Mouse (Mus musculus) G1E (cell line): Measurements from ENCODE around the gene Znrf1.

Experiments used
- CTCF ChIP-seq: IDR thresholded peaks from 2 replicates; pipeline ENCODE4 v1.5.1; 2012; ENCODE audit warnings: low read depth, low read length, inconsistent platforms, mixed read lengths
- GATA1 ChIP-seq: IDR thresholded peaks from 2 replicates; pipeline ENCODE4 v1.6.1; 2012; ENCODE audit warnings: borderline replicate concordance, low read length, inconsistent platforms, mixed read lengths
- GATA2 ChIP-seq: IDR thresholded peaks from 2 replicates; pipeline ENCODE4 v1.6.1; 2012; ENCODE audit warnings: low read depth, low read length, inconsistent platforms, borderline replicate concordance
- POLR2AphosphoS5 ChIP-seq: IDR thresholded peaks from 2 replicates; pipeline ENCODE4 v1.6.1; 2012; ENCODE audit warnings: low read depth, low read length, inconsistent platforms; ENCODE audit not compliant: insufficient replicate concordance
- TAL1 ChIP-seq: conservative IDR thresholded peaks from 2 replicates; pipeline ENCODE4 v1.6.1; 2012; ENCODE audit warnings: low read depth, low read length, inconsistent platforms, mixed read lengths

- TF ChIP-seq CTCF (no peak), POLR2AphosphoS5 (no peak), TAL1 (no peak), GATA1 (no peak), GATA2 (no peak)
Observed at GRCm38 (mm10) chr8:111628894-111629501, 93.1 kb downstream of the Znrf1 start.
